Mouse (Mus musculus): ENCODE data around the gene Rasa2.

Rasa2 gene

DNA sequence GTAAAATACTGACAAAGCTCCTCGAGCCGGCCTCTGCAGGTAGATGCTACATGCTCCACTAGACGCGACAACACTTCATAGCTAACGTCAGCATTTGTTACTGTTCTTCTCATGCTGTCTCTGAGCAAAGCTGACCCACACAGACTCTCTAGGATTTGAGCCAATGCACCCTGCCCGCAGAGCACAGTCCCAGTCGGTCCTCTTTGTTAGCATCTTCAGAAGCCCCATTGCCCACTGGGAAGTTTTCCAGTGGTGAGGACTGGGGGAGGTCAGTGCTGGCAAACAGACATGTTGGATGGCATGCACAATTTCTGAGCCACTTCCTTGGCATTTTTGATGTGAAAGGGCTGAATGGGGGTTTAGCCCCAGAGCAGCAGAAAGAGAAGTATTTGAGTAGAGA, 8.0 kb upstream of the Rasa2 start:
- DNase-seq (ENCODE audit: extremely low spot score, low spot score) = no peak

DNA sequence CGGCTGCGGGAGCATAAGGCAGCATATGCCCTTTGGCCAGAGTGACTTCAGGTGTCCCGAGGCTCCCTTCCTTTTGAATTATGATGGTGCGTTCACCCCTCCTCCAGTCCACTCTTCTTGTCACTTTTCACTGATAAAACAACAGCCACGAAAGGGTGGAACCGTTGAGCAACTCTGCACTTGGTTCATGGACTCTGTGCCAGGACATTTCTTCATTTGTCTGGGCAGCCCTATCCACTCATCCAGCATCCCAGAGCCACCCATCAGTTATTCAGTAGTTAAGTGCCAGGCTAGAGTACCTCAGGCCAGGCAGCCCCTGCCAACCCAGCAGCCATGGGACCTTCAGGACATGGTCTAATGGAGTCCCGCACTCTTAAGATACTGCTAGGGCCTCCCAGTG, 7.1 kb upstream of the Rasa2 start:
- DNase-seq (ENCODE audit: extremely low spot score, low spot score) = no peak

DNA sequence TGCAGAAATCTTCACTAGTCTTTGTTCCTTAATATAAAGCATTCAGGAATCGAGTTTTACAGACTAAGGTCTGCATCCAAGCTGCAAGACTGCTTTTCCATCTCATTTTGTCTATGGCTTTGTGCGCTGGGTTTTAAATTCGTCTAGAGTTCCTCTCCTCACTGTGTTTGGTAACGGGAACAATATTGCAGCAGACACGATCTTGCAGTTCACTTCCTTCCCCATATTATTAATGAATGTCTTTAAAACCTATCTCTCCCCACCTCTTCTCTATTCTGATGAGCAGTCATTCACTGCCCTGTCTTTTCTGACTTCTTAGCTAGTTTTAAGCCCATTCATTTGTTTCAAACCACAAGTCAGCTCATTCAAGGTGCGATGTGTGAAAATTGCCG, 5.7 kb upstream of the Rasa2 start:
- DNase-seq (ENCODE audit: extremely low spot score, low spot score) = no peak

DNA sequence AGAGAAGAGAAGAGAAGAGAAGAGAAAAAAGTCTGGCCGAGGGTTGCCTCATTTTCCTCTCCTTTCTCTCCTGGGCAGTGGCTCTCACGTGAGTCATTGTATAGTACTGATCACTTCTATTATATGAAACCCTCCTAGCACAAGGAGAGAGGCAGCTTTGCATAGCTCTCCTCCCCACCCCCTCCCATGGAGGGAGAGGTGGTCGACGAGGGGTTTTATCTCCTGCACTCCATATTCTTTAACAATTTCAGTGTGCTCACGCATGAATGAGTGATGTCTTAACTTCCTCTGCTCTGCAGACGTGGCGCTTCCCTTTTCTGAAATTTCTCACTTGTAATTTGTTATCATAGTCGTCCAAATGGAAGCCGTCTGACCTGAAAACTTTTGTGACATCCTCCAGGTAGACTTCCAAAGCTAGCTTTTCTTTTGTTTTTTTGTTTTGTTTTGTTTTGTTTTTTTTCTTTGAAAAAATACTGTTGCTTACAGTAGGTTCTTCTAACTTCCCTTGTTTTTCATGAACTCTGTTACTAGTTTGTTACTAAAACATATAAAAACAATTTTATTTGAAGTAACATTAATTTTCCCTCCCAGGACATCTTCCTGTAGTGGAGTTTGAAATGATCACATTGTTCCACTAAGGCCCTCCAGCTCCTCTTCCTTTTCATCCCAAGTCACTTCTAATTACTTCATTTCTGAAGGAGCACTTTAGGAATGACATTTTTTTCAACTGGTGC, 5.2 kb upstream of the Rasa2 start:
- no peak for DNase-seq (ENCODE audit: extremely low spot score, low spot score)

DNA sequence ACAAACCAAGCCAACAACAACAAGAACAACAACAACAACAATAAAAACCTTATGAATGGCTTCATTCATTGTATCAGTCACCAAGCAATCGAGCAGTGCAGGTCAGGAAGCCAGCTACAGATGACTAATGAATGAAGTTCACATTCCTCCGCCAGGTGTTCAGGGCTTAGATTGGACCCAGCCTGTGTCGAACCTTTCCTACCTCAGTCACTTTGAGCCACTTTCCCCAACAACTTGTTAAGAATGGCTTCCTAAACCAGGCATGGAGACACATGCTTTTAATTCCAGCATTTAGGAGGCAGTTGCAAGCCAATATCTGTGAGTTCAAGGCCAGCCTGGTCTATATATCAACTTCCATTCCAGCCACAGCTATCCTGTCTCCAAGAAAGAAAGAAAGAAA, 4.5 kb upstream of the Rasa2 start:
- DNase-seq (ENCODE audit: extremely low spot score, low spot score) = no peak

DNA sequence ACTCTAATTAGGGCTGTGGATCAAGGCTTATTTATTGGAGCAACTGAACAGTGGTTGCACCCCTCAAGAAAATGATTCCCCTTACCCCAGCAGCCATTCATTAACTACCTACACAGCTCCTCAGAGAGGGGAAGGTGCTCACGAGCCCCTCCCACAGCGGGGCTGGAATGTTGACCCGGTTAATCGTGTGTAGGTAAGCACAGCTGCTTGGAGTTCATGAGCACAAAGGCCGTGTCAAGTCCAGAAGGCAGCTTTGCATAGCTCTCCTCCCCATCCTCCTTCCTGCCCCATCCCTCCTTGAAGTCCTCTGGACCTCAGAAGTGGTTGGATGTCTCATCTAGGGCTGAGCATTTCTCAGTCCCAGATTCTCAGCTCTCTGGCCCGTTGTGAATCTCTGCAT, 3.8 kb upstream of the Rasa2 start:
- DNase-seq (ENCODE audit: extremely low spot score, low spot score) = no peak

DNA sequence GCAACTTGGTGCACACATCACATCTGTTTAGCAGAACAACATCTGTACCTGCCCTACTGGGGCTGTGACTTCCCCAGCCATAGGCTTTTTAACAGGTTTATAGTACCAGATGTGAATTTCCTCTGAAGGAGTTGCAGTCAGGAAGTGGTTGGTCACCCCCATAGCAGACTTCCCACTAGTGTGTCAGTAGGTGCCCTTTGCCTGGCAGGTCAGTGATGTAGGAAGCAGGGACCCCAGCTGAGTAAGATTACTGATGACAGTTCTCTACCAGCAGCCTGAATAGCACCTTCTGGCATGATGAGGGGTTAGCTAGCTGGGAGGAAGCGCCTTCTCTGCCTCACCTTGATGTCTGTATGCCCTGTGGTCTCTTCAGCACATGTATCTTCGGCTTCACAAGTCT, 2.4 kb upstream of the Rasa2 start:
- DNase-seq (ENCODE audit: extremely low spot score, low spot score) = no peak

DNA sequence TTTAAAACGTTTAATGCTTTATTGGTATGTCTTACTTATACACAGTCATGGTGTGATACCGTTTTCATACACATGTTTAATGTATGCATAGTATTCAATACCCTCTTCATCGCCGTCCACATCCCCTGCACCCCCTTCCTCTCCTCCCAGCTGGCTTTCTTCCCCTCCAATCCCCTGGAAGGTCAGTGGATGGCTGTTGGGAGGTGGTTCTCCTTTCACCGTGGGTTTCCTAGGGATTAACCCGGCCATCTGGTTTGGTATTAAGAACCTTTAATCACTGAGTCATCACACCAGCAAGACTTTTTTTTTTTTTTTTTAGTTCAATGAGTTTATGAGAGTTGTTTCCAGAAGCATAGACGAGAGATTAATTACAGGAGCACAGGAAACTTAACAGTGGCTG, 1.3 kb upstream of the Rasa2 start:
- DNase-seq (ENCODE audit: extremely low spot score, low spot score) = no peak

DNA sequence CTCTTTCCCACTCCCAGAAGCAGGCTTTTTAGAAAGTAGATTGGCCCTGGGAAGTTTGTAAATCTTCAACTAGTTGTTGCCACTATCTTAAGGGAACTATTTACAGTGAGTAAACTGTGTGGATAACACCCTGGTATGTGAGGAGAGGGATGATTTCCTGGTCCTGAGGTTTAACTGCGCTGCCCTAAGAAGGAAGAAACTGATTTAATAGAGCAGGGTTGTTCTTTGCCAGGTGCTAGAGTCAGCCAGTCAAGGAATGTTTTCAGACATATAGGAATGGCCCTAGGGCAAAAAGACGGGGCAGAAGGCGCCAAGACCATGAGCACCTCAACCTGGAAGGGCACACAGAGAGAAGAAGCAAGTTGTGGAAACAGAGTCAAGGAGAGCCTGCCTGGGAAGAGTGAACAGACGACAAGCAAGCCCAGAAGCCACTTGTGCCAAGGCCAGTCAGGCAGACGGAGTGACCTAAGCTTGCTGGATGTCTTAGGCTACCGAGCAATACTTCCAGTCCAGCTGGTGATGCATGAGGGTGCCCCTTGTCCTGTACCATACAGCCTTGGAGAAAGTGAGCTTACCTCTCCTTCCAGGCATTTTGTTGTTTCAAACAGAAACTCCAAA, 765 bp upstream of the Rasa2 start:
- no peak for DNase-seq (ENCODE audit: extremely low spot score, low spot score)

DNA sequence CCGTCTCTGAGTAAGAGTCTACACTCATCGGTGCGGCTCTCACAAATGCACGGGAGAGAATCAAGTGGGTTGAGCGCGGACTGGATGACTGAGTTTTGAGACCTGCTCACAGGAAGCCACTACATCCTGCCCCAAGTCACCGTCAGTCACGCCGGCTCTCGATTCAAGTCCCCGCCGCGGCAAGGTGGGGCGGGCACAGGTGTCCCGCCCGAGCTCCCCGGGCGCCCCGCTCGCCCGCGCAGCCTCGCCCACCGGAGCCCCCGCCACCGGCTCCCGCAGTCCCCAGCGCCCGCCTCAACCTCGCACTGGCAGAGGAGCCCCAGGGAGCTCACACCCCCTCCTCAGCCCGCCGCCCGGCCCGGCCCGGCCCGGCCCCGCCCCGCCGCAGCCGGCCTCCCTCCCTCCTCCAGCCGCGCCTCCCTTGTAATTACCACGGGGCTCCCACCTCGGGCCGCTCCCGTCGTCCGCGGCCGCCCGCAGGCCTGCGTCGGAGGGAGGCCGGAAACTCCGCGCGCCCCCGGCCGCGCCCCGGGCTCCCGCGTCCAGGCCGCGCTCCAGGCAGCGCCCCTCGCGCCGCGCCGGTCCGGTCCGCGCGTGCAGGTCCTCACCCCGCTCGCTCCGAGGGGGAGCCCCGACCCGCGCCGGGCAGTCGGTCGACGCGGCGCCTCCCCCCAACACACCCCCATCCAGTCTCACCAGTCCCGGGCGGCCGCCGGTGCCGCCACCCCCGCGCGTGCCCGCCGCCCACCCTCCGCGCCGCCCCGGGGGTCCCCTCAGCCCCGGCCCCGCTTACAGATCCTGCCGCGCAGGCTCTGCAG, 637 bp downstream of the Rasa2 start:
- DNase-seq (ENCODE audit: extremely low spot score, low spot score) = peak; percentile 78

DNA sequence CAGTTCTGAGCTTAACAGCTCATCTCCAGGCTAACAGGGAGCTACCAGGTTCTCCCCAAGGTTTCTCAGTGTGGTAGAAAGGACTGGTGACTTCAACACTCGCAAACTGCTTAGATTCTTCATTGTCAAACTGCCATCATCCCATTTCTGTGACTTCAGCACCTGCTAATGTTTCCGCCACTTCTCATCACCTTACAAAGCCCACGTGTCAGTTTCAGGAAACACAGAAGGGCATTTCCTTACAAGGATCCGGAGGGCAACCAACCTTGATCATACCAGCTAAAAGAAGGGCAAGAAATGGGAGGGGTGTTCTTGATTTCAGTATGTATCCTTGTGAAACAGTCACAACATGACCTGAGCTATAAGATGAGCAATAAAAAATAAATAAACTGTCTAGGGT, 2.3 kb downstream of the Rasa2 start:
- DNase-seq (ENCODE audit: extremely low spot score, low spot score) = no peak

DNA sequence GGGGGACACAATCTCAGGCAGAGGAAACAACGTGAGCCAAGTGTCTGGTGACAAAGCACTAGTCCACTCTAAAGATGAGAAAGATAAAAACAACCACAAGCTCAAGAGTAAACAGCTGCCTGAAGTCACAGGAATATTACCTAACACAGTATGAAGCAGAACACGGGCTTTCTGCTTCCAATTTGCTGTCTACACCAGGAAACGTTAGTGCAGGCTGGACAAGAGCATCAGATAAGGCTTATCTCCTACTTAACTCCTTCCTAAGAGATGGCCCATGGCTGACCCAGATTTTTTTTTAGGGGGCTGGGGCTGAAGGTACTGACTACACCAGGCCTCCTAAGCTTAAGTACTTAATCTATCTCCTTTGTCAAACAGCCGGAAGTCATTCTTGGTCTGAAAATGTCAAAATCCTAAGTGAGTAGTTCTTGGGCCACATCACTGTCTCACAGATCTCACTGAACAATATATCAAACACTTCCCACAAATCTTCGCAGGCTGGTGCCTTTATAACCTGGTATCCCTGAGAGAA, 3.8 kb downstream of the Rasa2 start:
- no peak for DNase-seq (ENCODE audit: extremely low spot score, low spot score)

DNA sequence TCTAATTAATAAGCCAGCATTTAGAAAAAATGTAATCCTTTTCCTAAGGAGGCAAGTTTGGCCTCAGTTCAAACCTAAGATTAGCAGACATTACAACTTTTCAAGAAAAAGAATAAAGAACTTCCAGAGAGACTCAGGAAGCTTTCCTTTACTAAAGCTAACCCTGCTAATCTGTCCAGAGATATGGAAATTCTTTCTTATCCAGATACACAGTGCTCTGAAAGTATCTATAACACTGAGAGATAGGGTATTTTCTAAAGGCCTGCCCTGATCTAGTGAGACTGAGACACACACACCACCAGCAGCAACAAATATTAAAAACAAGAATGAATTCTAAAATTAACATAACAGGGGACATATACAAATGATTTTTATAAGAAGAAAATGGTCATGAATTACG, 4.4 kb downstream of the Rasa2 start:
- no peak for DNase-seq (ENCODE audit: extremely low spot score, low spot score)

DNA sequence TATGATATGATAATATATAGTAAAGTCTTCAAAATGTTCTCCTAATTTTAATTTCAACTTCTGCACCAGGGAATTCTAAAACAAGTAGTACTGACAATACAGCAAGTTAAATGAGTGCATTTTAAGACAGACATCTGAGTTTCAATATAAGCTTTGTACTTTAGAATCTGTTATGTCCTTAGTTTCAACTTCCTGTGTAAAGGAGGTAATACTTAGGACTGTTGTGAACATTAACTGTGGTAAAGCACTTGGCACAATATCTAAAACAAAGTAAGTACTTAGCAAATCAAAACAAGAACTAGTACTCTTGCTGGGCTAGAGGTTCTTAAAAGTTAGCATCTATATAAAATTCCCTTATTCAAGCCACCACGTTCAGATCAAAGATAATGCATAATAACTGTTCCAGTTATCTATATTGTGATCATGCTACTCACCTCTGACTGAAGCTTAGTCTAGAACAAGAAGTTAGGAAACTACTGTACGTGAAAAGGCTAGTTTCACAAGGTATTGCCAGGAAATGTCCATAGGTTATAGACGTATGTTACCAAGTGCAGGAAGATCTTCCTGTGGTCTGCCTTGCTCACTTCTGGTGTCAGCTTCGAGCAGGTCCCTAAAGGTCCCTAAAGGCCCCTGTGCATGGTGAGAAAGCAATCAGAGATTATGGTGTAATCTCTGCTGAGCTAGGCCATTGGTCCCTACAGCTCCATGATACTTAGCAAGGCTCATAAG, 12.8 kb downstream of the Rasa2 start:
- no peak for DNase-seq (ENCODE audit: extremely low spot score, low spot score)

DNA sequence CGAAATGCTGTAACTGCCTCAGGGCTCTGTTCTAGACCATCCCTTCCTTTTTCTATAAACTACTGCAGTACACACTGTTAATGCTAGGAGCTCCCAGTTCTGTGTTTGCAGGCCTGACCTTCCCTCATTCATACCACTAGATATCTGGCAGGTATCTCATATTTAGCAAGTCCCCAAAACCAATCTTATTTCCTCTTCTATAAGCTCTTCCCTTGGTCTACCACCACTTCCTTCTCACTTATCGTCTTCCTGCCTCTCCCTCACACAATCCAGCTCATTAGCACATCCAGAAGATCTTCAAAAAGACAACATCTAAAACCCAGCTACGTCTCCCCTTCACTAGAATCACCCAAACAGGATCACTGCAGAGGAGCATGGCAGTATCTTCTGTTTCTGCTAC, 19.1 kb downstream of the Rasa2 start:
- no peak for DNase-seq (ENCODE audit: extremely low spot score, low spot score)

DNA sequence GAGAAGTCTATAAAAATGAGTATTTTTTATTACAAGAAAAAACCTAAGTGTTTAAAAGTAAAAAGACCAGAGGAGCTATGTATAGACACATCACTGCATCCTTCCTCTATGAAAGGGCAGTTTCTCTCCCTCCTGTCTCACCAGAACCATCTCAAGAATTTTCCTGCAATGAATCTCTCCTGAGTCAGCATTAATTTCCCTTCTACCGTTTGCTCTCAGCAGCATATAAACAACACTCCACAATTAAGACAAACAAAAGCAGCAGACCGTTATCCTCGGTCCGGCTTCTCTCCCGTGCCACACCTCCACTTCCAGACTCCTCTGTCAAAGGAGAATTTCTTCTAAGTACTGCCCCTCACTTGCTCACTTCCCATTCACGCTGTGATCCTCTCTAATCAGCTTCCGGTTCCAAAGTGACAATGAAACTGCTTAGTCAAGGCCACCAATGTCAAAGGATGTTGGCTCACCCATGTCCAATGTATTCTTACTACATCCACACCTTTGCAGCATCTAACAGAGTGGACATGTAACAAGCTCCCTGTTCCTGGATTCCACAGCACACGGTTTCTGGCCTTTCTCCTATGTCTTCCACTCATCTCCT, 19.6 kb downstream of the Rasa2 start:
- no peak for DNase-seq (ENCODE audit: extremely low spot score, low spot score)

DNA sequence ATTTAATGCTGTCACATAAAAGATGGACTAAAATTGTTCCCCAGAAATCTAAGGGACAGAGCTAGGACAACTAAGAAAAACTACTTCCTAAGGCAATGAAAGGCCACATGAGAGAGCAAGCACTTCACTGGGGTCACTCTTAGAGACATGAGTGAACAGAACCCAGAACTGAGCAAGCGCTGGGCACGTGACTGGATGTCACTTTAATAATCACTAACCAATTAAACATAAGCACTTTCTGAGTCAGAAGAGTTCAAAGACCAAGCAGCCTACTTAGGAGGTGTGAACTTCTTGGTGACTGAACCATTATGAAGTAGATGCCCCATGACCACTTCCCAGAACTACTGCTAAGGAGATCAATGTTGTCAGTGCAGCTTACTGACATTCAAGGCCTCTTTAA, 20.6 kb downstream of the Rasa2 start:
- DNase-seq (ENCODE audit: extremely low spot score, low spot score) = no peak

DNA sequence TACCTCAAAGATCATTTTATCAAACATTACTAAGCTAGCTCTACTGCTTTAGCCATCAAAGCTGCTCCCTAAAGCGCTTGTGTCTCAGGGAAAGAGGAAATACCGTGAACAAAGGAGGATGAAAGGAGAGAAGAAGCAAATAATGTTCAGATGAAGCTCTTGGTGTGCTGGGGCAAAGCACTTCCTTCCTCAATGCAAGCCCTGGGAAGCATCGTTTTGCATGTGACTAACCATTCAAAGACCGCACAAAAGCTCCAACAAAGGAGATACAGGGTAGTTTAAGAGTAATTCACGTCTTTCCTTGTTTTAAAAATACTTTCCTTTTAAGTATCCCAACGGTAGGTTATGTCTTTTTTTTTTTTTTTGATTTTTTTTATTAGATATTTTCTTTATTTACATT, 28.0 kb downstream of the Rasa2 start:
- no peak for DNase-seq (ENCODE audit: extremely low spot score, low spot score)

DNA sequence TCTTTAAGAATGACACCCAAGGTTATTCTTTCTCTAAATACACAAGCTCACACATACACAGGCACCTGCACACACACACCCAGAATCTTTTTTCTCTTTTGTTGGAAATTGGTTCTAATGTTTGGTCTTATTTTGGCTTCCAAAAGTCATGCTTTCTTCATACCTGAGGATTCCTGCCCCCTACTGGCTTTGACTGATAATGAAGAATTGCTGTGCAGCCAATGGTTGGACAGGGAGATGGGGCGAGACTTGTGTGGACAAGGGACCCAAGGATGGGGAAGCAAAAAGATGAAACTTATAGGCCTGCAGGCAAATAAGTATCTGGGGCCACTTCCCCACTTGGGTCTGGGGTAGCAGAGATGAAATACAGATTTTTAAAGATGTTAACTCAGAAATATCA, 33.5 kb downstream of the Rasa2 start:
- no peak for DNase-seq (ENCODE audit: extremely low spot score, low spot score)

DNA sequence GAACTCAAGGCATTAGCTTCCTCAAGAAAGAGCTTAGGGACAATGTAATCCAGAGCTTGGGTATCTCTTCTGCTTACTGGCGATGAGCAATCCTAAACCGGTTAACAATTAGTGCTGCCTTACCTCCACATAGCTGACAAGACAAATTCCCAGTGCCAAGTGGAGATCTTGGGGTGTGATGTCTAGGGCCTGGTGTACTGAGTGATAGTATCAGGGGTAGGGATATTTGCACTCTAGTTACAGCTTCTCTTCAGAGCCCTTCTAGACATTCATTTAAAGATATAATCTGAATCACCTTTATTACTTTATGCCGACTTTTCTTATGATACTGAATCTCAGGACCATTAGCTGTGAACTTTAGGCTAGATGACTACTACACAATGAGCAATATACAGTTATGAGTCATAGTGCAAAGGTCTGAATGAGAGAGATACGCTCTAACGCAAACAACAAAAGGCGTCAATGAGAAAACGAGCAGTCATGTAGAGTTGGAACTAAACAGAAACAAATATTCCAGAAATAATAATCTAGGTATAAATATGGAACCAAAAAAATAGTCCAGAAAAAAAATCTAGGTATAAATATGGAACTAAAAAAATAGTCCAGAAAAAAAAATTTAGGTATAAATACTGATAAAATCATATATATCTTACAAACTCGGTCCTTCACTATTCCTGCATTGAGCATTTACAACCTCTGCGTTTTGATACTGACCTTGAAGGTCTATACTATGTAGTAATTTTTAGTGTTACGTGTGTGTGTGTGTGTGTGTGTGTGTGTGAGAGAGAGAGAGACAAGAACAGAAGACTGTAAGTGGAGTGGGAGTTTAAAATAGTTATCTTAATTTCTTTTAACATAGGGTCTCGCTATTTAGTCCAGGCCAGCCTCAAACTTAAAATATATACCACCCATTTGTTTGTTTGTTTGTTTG, 38.5 kb downstream of the Rasa2 start:
- no peak for DNase-seq (ENCODE audit: extremely low spot score, low spot score)

Data from neural tube, embryonic 10.5 days (tissue).